Mouse (Mus musculus) thymus, adult 18-20 months (tissue): Measurements from ENCODE around the gene Zfp963.

ENCODE experiments used
- DNase-seq, 2 experiments: peaks; one replicate each; pipeline ENCODE4 v3.0.0; 2022; ENCODE audit warnings: mixed read lengths in 2 of 2

Gene Zfp963

DNA sequence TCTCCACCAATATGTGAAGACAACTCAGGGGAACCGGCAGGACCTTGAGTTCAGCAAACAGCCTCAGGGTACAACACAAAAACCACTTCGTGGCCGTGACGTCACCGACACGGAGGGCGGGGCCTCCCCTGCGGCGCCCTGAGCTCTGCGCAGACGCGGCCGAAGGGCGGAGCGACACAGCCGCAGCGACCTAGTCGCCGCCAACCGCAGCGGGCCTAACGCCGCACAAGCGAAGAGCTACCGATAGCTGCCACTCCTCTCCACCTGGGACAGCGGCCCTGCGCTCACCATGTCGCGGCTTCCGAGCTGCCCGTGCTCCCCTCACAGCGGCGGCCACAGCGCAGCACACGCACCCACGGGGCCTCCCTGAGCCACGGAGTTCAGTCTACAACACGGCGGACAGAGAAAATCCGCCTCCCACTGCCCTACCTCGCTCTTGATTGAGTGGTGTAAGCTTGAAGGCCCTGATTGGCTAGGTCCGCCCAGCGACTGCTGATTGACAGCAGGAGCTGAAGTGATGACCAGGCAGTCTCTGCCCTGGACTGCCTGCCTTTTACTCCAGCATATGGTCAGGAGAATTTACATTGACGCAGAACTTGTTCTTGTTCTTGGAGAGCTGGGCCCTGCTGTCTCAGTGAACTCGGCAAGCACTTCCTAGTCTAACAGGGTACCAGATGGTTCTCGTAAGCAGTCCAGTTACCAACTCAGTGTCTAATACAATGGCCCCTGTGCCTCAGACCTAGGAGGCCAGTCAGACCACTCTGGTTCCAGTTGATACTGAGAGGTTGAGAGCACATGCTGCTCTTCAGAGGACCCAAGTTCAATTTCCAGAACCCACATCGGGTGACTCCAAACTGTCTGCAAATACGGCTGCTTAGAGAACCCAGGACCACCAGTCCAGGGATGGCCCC lies at the start of gene Zfp963:
Gene Zfp963, minus strand, starts transcription at position 427 of the 911 bp plus-strand sequence.
- peak; percentile 92 for DNase-seq

DNA sequence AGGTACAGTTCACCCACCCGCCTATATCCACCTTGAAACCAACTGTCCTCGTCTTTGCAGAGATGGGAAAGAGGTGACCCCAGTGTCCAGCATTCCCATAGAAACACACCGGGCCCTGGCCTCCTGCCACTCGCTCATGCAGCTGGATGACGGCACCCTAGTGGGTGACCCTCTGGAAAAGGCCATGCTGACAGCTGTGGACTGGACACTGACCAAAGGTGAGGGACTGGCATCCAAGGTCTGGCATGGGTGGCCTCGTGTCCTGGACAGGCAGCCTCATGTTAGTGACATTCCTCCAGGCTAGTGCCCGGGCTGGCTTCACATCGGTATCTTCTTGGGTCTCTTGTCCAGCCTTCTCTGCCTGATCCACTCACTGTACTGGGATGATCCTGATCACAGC lies 49.5 kb upstream of the Zfp963 start:
- DNase-seq: peak in 1 of 2 experiments; percentile 2

DNA sequence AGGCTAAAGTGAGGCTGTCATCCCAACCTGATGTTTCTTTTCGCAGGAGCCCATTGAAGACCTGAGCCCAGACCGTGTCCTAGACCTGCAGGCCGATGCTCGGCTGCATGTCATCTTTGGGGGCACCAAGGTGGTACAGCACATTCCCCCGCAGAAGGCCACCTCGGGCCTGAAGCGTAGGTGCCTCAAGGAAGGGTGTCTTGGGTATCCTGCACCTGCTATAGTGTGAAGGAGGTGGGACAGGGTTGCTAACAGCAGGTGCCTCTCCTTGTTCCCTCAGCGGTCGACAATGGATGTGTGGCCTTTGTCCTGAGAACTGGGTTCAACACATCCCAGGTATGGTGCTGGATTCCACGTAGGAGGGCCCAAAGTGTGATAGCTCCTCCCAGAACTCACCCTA lies 47.9 kb upstream of the Zfp963 start:
- DNase-seq: peak in 1 of 2 experiments; percentile 2

DNA sequence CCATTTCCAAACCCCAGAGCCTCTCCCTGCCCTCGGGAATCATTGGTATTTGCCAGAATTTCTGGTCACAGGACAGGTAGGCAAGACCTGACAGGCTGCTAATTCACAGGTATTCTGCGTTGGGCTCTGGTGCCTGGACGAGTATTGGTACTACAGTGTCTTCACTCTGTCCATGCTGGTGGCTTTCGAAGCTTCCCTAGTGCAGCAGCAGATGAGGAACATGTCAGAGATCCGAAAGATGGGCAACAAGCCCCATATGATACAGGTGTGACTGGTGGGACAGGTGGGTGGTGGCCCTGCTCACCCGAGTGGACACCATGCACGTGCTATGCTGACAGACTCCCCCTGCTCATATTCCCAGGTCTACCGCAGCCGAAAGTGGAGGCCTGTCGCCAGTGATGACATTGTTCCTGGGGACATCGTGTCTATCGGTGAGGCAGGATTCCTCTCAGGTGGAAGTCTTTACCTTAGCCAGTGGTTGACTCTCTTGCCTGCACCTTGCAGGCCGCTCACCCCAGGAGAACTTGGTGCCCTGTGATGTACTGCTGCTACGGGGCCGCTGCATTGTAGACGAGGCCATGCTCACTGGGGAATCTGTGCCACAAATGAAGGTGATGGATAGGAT lies 47.1 kb upstream of the Zfp963 start:
- peak in 1 of 2 experiments; percentile 3 for DNase-seq

DNA sequence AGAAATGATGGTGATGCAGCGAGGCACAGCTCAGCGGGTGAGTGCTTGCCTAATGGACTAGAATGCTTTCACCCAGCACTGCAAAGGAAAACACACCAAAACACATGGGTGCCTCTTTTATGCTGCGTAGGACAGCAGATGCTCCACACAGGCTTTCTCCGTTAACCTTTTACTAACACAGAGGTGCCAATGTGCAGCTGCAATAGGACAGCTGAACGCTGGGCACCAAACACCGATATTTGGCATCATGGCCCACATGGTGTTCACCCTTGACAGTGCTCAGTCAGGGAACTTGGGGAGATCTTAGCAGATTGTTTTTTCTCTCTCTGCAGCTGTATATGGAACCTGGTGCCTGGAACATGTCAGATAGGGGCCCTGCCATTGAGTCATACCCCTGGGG lies 45.1 kb upstream of the Zfp963 start:
- no peak for DNase-seq

DNA sequence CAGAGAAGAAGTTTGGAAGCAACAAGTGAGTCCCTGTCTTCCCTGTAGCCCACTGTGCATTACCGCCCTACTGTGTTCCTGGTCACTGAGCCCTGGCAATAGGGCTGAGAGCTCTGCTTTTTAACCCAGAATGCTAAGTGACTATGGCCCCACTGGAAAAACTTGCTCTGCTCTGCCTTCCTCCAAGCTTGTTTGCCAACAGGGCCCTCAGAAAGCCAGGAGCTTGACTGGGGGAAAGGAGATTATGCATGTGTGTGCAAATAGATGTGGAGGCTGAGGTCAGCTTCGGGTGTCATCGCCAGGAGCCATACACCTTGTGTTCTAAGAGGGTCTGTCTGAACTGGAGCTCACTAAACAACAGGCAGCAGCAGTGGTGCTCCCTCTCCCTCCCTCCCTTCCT lies 44.3 kb upstream of the Zfp963 start:
- DNase-seq: peak in 1 of 2 experiments; percentile 2

DNA sequence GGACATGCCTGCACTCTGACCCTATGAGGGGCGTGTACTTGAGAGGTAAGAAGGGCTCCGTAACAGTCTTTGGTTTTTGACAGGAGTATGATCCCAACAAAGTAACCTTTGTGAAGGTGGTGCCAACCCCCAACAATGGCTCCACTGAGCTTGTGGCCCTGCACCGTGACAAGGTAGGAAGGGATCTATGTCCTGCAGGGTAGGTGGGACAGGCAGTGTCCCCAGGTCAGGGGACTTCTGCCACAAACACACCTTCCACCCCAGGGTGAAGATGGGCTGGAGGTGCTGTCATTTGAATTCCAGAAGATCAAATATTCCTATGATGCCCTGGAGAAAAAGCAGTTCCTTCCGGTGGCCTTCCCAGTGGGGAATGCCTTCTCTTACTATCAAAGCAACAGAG lies 43.9 kb upstream of the Zfp963 start:
- peak in 1 of 2 experiments; percentile 2 for DNase-seq

DNA sequence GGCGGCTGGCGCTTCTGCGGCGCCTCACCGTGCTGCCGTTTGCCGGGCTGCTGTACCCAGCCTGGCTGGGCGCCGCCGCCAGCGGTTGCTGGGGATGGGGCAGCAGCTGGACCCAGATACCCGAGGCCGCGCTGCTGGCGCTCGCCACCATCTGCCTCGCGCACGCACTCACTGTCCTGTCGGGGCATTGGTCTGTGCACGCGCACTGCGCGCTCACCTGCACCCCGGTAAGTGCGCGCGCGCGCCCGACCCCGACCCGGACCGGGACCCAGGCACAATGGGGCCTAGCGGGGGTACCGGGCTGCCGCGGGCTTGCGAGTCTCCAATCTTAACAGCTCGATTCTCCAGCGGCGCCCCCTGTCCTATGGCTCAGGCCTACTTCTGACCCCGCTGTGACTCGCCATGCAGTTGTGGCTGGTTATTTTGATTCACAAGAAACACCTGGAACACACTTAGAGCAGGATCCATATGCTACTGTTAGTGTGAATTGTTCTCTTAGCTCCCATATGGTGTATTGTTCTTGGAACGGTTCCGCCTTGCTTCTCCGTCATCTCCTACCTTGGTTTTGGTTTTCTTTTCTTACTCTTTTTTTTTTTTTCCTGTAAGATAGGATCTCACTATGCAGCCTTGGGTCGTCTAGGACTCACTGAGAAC lies 41.8 kb upstream of the Zfp963 start:
- DNase-seq: peak; percentile 44 to 57

DNA sequence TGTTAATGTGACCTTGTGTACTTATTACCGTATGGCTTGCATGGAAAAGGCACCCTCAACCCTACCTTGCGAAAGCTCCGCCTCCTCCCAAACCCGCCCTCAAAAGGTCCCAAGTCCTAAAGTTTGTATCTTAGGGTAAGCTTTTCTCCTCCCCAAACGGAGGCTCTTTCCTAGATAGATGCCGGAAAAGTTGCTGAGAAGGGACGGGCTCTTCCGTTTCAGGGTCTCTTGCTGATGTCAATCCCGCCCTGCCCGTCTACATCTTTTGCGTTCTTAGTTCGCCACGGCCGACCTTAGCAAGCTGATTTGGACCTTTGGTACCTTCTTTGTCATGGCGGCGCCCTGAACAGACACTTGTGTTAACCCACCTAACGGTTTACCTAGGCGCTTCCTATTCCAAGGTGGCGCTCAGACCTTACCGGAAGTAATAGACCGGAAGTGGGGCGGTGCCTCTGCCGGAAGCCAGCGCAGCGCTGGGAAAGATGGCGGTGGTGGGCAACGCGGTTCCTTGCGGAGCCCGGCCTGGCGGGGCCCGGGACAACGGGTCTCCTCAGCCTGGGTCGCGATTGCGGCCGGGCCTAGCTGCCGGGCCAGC lies 41.1 kb upstream of the Zfp963 start, which contains the start of the genes Atp13a1 and Zfp866:
Gene Atp13a1, plus strand, starts transcription at position 391 of the 595 bp plus-strand sequence.
Gene Zfp866, minus strand, starts transcription at position 406 of the 595 bp plus-strand sequence.
- DNase-seq: peak; percentile 79 to 87

DNA sequence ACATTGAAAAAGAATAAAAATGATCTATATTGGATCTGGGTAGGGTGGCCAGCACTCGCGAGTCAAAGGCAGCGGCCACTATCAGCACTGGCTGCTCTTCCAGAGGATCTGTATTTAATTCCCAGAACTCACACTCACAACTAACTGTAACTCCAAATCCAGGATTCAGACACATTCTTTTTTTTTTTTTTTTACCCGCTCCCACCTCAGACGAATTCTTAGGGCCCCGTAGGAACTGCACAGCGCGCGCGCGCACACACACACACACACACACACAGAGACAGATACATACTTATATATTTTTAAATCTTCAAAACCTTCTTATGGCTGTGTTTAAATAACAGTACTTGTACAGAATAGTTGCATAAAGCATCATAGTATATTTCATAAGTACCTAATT lies 40.6 kb upstream of the Zfp963 start:
- no peak for DNase-seq

DNA sequence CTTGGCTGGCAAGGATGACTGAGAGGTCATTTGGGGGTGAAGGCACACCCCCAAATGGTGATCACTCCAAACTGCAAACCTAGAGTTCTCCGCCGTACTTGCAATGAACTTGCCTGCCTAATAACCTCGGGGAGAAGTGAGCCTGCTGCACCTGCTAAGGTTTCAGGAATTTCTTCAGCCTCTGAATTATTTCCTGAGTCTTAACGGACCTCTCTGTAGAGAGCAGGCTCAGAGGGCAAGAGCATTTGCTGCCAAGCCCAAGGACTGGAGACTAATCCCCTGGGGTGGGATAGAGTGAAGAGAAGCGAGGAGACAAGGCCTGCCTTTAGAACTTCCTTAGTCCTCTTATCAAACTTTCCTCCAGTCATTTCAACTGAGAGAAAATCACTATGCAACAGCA lies 40.0 kb upstream of the Zfp963 start:
- no peak for DNase-seq

DNA sequence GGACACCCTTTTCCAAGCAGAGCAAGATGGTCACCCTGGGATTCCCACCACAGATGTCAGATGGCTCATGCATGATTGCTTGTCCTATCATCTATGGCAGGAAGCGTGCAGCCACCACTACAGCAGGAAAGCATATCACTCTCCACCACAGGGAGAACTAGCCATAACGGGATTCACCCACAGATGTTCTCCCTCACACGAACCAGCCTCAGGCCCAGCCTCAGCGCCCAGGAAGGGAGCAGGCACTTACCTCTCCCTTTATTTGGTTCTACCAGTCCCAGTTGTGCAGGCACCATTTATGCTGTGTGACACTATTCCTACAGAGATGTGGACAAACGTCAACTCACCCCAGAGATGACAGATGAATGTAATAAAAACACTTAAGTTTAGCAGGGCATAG lies 39.3 kb upstream of the Zfp963 start:
- no peak for DNase-seq

DNA sequence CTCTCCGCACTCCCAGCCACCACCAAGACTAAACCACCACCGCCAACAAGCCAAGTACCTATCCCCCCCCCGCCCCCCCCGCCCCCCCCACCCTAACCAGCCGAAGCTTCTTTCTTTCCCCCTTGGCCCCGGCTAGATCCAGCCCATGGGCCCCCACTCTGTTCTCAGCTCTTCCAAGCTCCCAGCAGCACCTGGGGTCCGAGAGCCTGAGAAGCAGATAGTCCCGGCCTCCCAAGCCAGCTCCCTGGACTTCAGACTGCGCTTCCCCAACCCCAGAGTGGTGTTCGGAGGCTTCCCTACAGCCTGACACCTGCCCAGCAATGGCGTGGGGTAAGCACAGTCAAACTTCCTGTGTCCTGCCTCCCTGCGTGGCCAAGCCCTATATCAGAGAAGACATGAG lies 27.3 kb upstream of the Zfp963 start:
- no peak for DNase-seq

DNA sequence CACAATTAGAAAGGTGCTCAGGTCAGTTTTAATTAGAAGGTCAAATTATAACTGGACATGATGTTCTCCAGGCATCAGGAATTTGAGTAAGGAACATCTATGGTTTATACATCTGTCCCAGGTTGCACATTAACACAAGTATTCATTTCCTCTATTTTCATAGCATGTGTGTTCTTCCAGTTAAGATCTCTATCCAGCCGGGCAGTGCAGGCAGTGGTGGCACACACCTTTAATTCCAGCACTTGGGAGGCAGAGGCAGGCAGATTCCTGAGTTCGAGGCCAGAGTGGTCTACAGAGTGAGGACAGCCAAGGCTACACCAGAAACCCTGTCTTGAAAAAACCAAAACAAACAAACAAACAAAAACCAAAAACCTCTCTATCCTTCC lies 25.4 kb upstream of the Zfp963 start:
- no peak for DNase-seq

DNA sequence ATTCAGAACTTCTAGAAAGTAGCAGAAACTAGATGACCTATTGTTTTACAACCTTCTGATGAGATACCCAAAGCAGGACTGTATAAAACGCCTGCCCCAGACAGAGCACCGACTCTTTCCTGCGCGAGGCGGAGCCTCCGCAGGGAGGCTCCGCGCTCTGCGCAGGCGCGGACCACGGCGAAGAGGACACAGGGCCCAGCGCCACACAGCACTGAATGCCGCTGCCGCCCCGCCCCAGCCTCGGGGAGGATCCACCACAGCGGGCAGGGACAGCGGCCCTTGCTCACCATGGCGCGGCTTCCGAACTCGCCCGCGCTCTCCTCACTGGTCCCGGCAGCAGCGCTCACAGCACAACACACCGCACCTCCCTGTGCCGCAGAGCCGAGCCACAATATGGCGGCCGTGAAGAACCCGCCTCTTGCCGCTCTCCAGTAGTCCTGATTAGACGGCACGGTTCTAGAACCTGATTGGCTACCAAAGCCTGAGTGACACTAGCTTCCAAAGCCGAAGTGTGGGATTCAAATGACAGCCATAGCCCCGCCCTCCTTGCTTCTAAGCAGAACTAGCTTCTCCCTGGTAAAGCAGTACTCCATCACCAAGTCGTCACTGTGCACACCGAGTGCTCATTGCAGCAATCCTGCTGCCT lies 24.9 kb upstream of the Zfp963 start, which contains the start of gene Gm20422:
Gene Gm20422, minus strand, starts transcription at position 384 of the 646 bp plus-strand sequence.
- DNase-seq: peak; percentile 78 to 90

DNA sequence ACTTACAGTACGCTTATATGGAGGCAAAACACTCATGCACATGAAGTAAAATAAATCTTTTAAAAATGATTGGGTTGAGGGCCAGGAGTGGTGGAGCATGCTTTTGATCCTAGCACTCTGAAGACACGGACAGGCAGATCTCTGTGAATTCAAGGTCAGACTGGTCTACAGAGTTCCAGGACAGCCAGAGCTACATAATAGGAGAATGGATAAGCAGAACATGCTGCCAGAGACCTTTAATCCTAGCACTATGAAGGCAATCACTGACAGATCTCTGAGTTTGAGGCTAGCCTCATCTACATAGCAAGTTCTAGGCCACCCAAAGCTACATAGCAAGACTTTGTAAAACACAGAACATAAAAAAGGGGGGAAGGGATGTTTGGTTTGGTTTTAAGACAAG lies 22.3 kb upstream of the Zfp963 start:
- DNase-seq: no peak

DNA sequence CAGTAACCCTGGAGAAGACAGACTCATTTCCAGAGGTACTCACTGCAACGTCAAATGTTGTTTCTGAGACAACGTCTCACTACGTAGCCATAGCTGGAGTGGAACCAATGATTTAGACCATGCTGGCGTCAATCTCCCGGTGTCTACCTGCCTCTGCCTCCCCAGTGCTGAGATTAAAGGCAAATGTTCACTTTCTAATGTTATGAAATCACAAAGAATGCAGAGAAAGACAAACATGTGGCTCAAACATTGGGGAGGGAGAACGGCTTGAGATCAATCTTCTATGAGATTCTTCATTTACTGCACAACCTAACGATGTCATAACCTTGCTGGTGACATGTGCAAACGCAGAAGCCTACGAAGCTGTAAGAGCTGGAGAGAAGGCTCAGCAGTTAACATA lies 21.5 kb upstream of the Zfp963 start:
- no peak for DNase-seq

DNA sequence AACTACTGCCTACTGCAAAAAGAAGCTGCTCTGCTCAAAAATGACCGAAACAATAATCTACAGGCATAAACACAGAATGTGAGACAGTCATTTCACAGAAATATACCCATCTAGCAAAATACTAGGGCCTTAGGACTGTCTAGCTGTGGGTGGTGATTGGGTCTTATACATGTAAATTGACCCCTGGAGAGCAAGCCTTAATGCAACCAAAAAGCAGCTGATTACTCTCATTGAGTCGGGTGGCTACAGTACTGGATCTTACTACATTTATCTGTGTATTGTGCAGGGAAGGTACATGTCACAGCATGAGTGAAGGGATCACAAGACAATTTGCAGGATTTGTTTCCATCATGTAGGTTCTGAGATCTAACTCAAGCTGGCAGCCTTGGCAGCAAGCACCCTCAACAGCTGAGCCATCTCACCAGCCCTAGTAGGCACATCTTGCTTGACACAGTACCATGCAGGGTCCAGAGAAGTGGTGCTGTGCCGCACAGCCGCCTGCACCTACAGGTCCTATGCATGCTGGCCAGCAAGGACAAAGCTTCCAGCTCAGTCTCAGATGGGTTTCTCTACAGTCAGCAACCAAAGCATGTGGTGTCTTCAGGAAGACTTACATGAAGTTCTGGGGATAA lies 12.2 kb upstream of the Zfp963 start:
- no peak for DNase-seq

DNA sequence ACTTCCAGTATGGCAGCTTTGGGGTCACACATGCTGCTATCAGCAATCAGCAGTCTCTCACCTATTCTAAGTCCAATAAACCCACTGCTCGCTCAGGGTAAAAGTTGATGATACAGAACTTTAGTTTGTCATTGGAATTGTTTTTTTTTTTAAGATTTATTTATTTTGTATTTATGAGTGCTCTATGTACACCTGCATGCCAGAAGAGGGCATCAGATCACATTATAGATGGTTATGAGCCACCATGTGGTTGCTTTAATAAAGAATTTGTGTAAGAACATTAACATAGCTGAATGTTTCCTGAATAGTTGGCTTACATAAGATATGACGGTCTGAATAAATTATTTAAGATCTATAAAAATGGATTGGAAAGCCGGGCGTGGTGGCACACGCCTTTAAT lies 8.5 kb upstream of the Zfp963 start:
- DNase-seq: no peak

DNA sequence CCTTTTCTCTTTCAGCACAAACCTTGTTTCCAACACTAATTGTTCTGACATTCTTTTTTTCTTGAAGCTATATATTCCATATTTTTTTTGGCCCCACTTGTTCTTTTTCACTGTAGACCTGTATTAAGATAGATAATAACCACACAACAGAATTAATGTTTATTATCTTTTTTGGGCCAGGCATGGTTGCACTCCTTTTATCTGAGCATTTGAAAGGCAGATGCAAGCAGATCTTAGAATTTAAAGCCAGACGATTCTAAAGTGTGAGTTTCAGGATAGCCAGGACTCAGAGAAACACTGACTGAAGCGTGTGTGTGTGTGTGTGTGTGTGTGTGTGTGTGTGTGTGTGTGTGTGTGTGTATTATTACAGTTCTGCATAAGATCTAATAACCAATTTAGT lies 2.7 kb upstream of the Zfp963 start:
- DNase-seq: no peak

DNA sequence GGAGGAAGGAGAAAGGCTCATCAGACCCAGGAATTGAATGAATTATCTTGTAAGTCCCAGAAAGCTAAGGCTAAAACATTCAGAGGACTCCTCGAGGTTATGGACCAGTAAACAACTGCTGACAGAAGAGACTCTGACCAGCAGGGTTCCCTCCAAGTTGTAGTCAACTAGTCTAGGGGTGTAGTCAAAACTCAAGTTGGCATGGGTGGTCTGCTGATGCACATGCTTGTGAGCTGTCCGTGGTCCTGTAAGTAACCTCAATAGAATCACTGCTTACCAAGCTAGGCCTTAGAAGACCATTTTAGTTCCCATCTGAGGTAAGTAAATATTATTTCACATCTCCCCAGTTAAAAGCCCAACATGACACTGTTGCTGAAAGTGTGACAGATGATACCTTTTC lies 8.5 kb downstream of the Zfp963 start:
- DNase-seq: no peak

DNA sequence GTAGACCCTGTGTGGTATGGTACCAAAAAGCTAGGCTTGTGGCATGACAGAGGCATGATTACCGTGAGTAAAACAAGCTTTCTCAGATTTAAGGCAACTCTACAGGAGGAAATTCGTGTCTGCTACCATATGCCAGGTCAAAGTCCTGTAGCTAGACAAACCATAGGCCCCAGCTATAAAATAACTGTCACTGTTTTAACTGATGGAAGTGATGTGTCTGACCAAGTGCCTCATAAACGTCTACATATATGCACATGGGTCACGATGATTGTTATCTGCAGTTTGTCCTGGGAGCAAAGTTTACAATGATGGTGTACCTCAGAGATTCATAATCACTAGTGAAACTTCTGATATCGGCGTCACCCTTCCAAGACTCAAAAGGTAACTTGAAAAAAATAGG lies 9.0 kb downstream of the Zfp963 start:
- DNase-seq: no peak
